Mouse (Mus musculus) right cerebral cortex, postnatal 36 days (tissue): Measurements from ENCODE around the gene Xrcc6.
A peak's percentile ranks its signal among the peaks of the same experiment; 100 is the strongest.

Experiments used
- DNase-seq, 2 experiments: peaks; one replicate each; pipeline ENCODE4 v3.0.0; 2022; ENCODE audit warnings: low spot score in 2 of 2, mixed read lengths in 1 of 2

Xrcc6 gene

DNA sequence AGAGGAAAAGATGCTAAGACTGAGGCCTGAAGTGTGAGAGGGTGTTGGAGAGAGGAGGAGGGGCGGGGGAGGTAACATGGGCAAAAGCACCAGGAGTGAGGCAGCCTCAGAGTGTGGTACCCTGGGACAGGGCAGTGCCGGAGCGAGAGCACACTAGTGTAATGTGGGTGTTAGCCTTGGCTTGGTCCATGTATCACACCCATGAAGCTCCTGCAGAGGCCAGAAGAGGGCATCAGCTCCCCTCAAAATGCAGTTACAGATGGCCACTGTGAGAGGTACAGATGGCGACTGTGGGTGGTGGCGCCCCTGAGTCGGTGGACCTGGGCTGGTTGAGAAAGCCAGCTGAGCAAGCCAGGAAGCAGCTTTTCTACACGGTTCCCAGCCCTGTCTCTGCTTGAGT is 93.5 kb downstream of the Xrcc6 start:
- DNase-seq = peak; percentile 66 to 72

DNA sequence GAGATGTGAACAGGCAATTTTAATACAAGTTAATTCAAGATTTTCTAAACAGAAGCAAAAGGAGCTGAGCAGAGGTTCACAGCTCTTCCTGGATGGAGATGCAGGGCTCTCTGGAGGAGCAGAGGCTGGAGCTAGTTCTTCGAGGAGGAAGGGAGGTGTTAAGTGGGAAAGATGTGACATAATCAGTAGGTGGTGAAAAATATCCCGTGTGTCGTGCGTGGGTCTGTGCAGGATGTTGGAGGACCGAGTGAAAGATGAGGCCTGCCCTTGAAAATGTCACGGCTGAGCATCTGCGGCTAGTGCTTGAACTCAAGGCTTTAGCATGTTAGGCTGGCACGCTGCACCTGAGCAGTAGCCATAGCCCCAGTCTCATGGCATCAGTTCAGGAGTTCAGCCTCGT is 98.0 kb downstream of the Xrcc6 start:
- peak in 1 of 2 experiments; percentile 55 for DNase-seq

DNA sequence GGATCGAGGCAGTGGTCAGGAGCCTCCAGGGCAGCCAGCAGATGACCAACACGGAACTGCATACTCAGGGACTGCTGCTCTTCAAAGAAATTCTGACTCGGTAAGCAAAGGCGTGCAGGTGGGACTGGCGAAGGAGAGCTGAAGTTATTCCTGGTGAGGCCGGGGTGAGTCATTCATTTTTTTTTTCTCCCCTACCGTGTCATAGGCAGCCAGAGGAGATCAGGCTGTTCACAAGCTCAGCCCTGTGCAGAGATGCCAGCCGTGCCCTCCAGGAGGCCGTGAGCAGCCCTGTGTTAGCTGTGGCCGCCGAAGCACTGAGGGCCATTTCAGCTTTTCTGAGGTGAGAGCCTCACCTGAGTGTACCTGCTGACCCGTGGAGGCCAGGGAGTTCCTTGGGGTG is 98.5 kb downstream of the Xrcc6 start:
- peak in 1 of 2 experiments; percentile 34 for DNase-seq

DNA sequence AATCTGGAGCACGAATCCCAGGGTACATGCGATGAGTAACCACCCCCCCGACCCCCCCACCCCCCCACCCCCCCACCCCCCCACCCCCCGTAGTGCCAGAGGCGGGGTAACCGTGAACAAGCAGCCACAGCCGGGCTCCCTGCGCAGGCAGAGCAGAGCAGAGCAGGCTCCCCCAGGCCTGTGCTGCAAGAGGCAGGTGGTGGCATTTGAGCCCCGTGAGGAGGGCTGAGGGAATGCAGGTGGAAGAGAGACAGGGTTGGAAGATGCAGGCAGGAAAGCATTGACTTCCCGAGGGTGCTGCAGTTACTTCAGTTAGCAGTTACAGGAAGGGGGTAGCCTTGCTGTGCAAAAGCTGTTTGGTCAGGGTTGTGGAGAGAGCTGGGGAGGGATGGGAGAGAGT is 99.6 kb downstream of the Xrcc6 start:
- peak in 1 of 2 experiments; percentile 29 for DNase-seq
